9 mouse cellular contexts compared by ENCODE assay signal in the genomic region with DNA sequence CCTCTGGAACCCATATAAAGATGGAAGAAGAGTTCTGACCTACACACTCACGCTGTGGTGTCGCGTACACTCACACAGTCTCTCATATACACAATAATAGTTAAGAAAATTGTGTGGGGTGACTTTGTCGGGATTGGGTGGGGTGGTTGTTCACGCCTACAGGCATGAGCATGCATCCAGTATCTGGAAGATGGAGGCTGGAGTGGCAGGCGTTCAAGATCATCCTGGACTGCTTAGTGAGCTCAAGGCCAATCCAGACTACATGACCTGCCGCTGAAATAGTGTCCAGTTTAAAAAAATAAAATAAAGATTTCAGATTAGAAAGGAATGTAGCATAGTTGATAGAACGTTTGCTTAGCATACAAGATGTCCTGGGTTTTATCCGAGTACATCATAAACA. TPM values are rescaled to one million over a fixed set of nuclear protein-coding genes. Genes with fewer than 3 reads are reported as not detected.
DNase-seq lines count a peak whose midpoint lies in the region; ATAC-seq and TF ChIP-seq lines count a peak whose summit lies in the region.
"Had no signal": no experiment of that assay in that cellular context is flagged by ENCODE, and none has a peak within 500 bp of the region (broad histone marks: within the 10 kb centered on the region; RNA-seq: fewer than 3 reads in every experiment).

No protein-coding gene starts in this region.

- no peak overlapping the region for H3K4me3 ChIP-seq in kidney, adult 2 months (ENCODE audit: insufficient read depth, low read depth, low read length)
- no peak overlapping the region for H3K4me3 ChIP-seq in embryonic facial prominence, embryonic 14.5 days (ENCODE audit: low read depth, low read length)
- 0 out of 2 replicates have a peak overlapping the region, but pooled peaks have one; percentile 90 for H3K4me3 ChIP-seq in liver, postnatal 0 days (ENCODE audit: low read depth, low read length)

- no peak for DNase-seq in kidney, adult 2 months
- DNase-seq in kidney, postnatal 14 days, result no peak
- DNase-seq in CD4-positive helper T cell, adult 2 months (ENCODE audit: low read depth, low spot score), result peak; percentile 7
- DNase-seq in embryonic facial prominence, embryonic 14.5 days (ENCODE audit: low spot score), result no peak
- no peak for DNase-seq in liver, postnatal 0 days
- DNase-seq in adrenal gland, adult 18-20 months (ENCODE audit: low spot score in 2 of 2), result no peak
- DNase-seq in spleen, postnatal 10 days (ENCODE audit: low spot score in 2 of 2), result no peak
- DNase-seq in adrenal gland, postnatal 25 days, result no peak

- ATAC-seq in embryonic facial prominence, embryonic 14.5 days (ENCODE audit: low read depth), result no peak
- no peak for ATAC-seq in liver, postnatal 0 days

- no peaks in the 10 kb centered on the region for H3K36me3 ChIP-seq in kidney, adult 2 months (ENCODE audit: control insufficient read depth, insufficient read depth, low read length)
- no peaks in the 10 kb centered on the region for H3K36me3 ChIP-seq in embryonic facial prominence, embryonic 14.5 days (ENCODE audit: control insufficient read depth, insufficient read depth, low read length)
- no peaks in the 10 kb centered on the region for H3K36me3 ChIP-seq in liver, postnatal 0 days (replicated peaks; ENCODE audit: insufficient read depth, low read length)

- TF ChIP-seq POLR2A in kidney, adult 2 months (IDR thresholded peaks at IDR 0.05; ENCODE audit: low read depth, low read length), result no peak

- no peaks in the 10 kb centered on the region for H3K27me3 ChIP-seq in kidney, adult 2 months (replicated peaks; ENCODE audit: control insufficient read depth, insufficient read depth, low read length)
- H3K27me3 ChIP-seq in embryonic facial prominence, embryonic 14.5 days (replicated peaks; ENCODE audit: control insufficient read depth, insufficient read depth, low read length), result no peaks in the 10 kb centered on the region
- no peaks in the 10 kb centered on the region for H3K27me3 ChIP-seq in liver, postnatal 0 days (ENCODE audit: insufficient read depth, low read length)

- no peaks in the 10 kb centered on the region for H3K9me3 ChIP-seq in embryonic facial prominence, embryonic 14.5 days (ENCODE audit: control insufficient read depth, low read length)
- no peaks in the 10 kb centered on the region for H3K9me3 ChIP-seq in liver, postnatal 0 days (ENCODE audit: low read length)

- peak overlapping the region; percentile 84; the same call in 1 of the 2 replicates for H3K4me2 ChIP-seq in embryonic facial prominence, embryonic 14.5 days (ENCODE audit: low read depth, low read length)
- H3K4me2 ChIP-seq in liver, postnatal 0 days (ENCODE audit: low read depth, low read length), result peak overlapping the region; percentile 97; the same call in 1 of the 2 replicates

- no peak for TF ChIP-seq CTCF in kidney, adult 2 months (conservative IDR thresholded peaks at IDR 0.05; ENCODE audit: insufficient read depth, insufficient read length, low read depth, low read length)
- no peak for TF ChIP-seq CTCF in liver, postnatal 0 days (IDR thresholded peaks at IDR 0.05; ENCODE audit: low read depth)

- 75% methylated on average over 9 of the region's 9 CpGs for WGBS in kidney, adult 2 months
- 82% methylated on average over 9 of the region's 9 CpGs for WGBS in embryonic facial prominence, embryonic 14.5 days
- 80% methylated on average over 9 of the region's 9 CpGs for WGBS in liver, postnatal 0 days (ENCODE audit: insufficient replicate concordance)

- no peak overlapping the region for H3K9ac ChIP-seq in embryonic facial prominence, embryonic 14.5 days (ENCODE audit: low read depth, low read length)
- no peak overlapping the region for H3K9ac ChIP-seq in liver, postnatal 0 days (replicated peaks)

- peak overlapping the region; percentile 45; the same call in 1 of the 2 replicates for H3K27ac ChIP-seq in kidney, adult 2 months (ENCODE audit: insufficient read depth, low read depth, low read length)
- no peak overlapping the region for H3K27ac ChIP-seq in embryonic facial prominence, embryonic 14.5 days (replicated peaks; ENCODE audit: low read depth, low read length)
- peak overlapping the region; percentile 94 for H3K27ac ChIP-seq in liver, postnatal 0 days (ENCODE audit: low read depth)
- H3K27ac ChIP-seq: left cerebral cortex, adult 2 months had no signal

- no peak for TF ChIP-seq EP300 in liver, postnatal 0 days (IDR thresholded peaks at IDR 0.05; ENCODE audit: low read depth)

- H3K4me1 ChIP-seq in kidney, adult 2 months (ENCODE audit: control insufficient read depth, insufficient read depth, low read length), result peaks cover 5% of the 10 kb centered on the region; the same call in 1 of the 2 replicates
- H3K4me1 ChIP-seq in embryonic facial prominence, embryonic 14.5 days (ENCODE audit: control insufficient read depth, insufficient read depth, low read length), result peaks cover 4% of the 10 kb centered on the region; the same call in 1 of the 2 replicates
- H3K4me1 ChIP-seq in liver, postnatal 0 days (ENCODE audit: insufficient read depth), result peaks cover 12% of the 10 kb centered on the region

RNA-seq across cellular contexts. Expression of a gene that starts 2.2 kb away (rescaled TPM):
- 14.6 and 16.5 TPM in 2 replicates for polyA plus RNA-seq in kidney, adult 2 months (2012; rRNA removed)
- polyA plus RNA-seq in embryonic facial prominence, embryonic 14.5 days (2014; fragmentation: Nextera tagmentation; extraction: Ambion mirVana), result 6.5 and 7.6 TPM in 2 replicates
- 1.0 and 1.5 TPM in 2 replicates for polyA plus RNA-seq in liver, postnatal 0 days (2015; fragmentation: Nextera tagmentation; extraction: Ambion mirVana)
- total RNA-seq in adrenal gland, adult 18-20 months (2021), result 10 to 100 TPM; 17.5 to 18.1 TPM
- total RNA-seq in adrenal gland, postnatal 25 days (2021), result 18.0 and 18.7 TPM in 2 replicates
